In the genomic region with DNA sequence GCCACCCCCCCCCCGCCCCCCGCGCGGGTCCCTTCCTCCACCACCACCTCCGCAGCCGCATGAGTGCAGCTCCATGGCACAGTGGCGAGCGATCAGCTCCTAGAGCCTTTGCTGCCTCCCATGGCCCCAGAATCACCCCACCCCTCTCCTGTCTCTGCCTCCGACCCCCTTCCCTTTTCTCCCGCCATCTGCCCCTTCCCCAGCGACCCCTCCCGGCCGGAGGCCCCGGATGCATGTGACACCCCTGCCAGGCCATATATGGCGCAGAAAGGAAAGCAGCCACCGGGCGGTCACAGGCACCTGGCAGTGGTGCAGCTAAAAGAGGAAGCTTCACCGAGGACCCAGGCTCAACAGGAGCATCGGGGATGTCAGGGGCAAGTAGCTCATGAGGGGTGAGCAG, we compare ENCODE assay signal across 8 mouse cellular contexts. TPM values are rescaled to one million over a fixed set of nuclear protein-coding genes. Genes with fewer than 3 reads are reported as not detected.
DNase-seq lines count a peak whose midpoint lies in the region; ATAC-seq and TF ChIP-seq lines count a peak whose summit lies in the region.
"Not testable (repeated sequence)": the region's sequence is repeated elsewhere in the genome, so short reads cannot be mapped to it uniquely, and the experiment has no call there.

No protein-coding gene starts in this region.

- 0% methylated on average over 14 of the region's 19 CpGs for WGBS in hindbrain, embryonic 13.5 days
- WGBS in lung, embryonic 16.5 days: 0% methylated on average over 15 of the region's 19 CpGs

- peak overlapping the region; percentile 55 to 58; a peak in 3 of 4 replicates for H3K4me3 ChIP-seq in ES-E14 (ENCODE audit: insufficient read depth in 1 of 2, low read depth in 1 of 2, low read length in 2 of 2, poor library complexity in 1 of 2, severe bottlenecking in 1 of 2)
- H3K4me3 ChIP-seq in gastrocnemius, adult 2 months: peak overlapping the region; percentile 60
- H3K4me3 ChIP-seq in hindbrain, embryonic 13.5 days: peak overlapping the region; percentile 53
- H3K4me3 ChIP-seq in lung, embryonic 16.5 days (ENCODE audit: low read length): peak overlapping the region; percentile 43

- not testable (repeated sequence) for H3K4me1 ChIP-seq in ES-E14 (ENCODE audit: control insufficient read depth in 2 of 2, insufficient read depth in 2 of 2, low read length in 2 of 2, poor library complexity in 1 of 2); hindbrain, embryonic 13.5 days (replicated peaks); lung, embryonic 16.5 days (replicated peaks; ENCODE audit: control insufficient read depth, insufficient read depth, low read length)

- peak; percentile 49; the same call in 1 of the 2 replicates for ATAC-seq in hindbrain, embryonic 13.5 days (ENCODE audit: low FRiP score)
- ATAC-seq in lung, embryonic 16.5 days (ENCODE audit: low read depth): not testable (repeated sequence)

- intact Hi-C loops in gastrocnemius, adult 2 months (cut with DNase I): not testable (repeated sequence)

- not testable (repeated sequence) for TF ChIP-seq CTCF in gastrocnemius, adult 2 months (IDR thresholded peaks at IDR 0.05)

- not testable (repeated sequence) for DNase-seq in ES-E14 (ENCODE audit: low read depth, low spot score)
- DNase-seq in embryo, embryonic 10 days (ENCODE audit: low spot score): peak; percentile 56
- DNase-seq in gastrocnemius, adult 2 months: peak; percentile 13
- DNase-seq in layer of hippocampus, postnatal 25 days (ENCODE audit: extremely low spot score in 1 of 2, low spot score in 1 of 2): peak; percentile 5 to 6
- peak; percentile 75 for DNase-seq in retina, embryonic 14.5 days (ENCODE audit: low spot score)
- DNase-seq in thymus, postnatal 25 days: peak; percentile 47

- not testable (repeated sequence) for H3K9me3 ChIP-seq in ES-E14 (ENCODE audit: control insufficient read depth, insufficient read depth, low read depth, low read length); hindbrain, embryonic 13.5 days; lung, embryonic 16.5 days (ENCODE audit: control insufficient read depth, low read length)

- not testable (repeated sequence) for H3K27ac ChIP-seq in ES-E14 (ENCODE audit: insufficient read depth, low read depth, low read length, poor library complexity, severe bottlenecking); lung, embryonic 16.5 days (ENCODE audit: low read length)
- H3K27ac ChIP-seq in gastrocnemius, adult 2 months: peak overlapping the region; percentile 51; the same call in 1 of the 2 replicates
- peak overlapping the region; percentile 58 for H3K27ac ChIP-seq in hindbrain, embryonic 13.5 days

- H3K4me2 ChIP-seq in hindbrain, embryonic 13.5 days: peak overlapping the region; percentile 61
- peak overlapping the region; percentile 58 for H3K4me2 ChIP-seq in lung, embryonic 16.5 days (ENCODE audit: low read depth, low read length)

- peak overlapping the region; percentile 6; the same call in 1 of the 2 replicates for H3K9ac ChIP-seq in ES-E14 (ENCODE audit: insufficient read depth, low read depth, low read length, poor library complexity, severe bottlenecking)
- peak overlapping the region; percentile 78 for H3K9ac ChIP-seq in hindbrain, embryonic 13.5 days
- H3K9ac ChIP-seq in lung, embryonic 16.5 days (ENCODE audit: low read length): peak overlapping the region; percentile 38; the same call in 1 of the 2 replicates

- in situ Hi-C loops in ES-E14 (cut with MboI; ENCODE audit: low sequenced_read_pairs in 2 of 2, unreplicated experiment in 2 of 2): not testable (repeated sequence)

- not testable (repeated sequence) for H3K36me3 ChIP-seq in ES-E14 (ENCODE audit: control insufficient read depth, insufficient read depth, low read length, poor library complexity, severe bottlenecking); hindbrain, embryonic 13.5 days; lung, embryonic 16.5 days (ENCODE audit: control insufficient read depth, insufficient read depth, low read length)

- H3K27me3 ChIP-seq in hindbrain, embryonic 13.5 days; lung, embryonic 16.5 days (ENCODE audit: control insufficient read depth, insufficient read depth, low read depth, low read length): not testable (repeated sequence)

RNA-seq across cellular contexts. Expression of gene Gm3739, which starts 0.2 kb away (rescaled TPM):
- total RNA-seq in ES-E14 (2012; rRNA removed): 1.8 and 2.3 TPM in 2 replicates
- not detected for total RNA-seq in gastrocnemius, adult 2 months (2021)
- 5.4 and 5.5 TPM in 2 replicates for polyA plus RNA-seq in hindbrain, embryonic 13.5 days (2015; fragmentation: Nextera tagmentation; extraction: Ambion mirVana)
- total RNA-seq in layer of hippocampus, postnatal 25 days (2021): under 1 TPM; 0.49 to 0.52 TPM
- 0.38 and 0.55 TPM in 2 replicates for polyA plus RNA-seq in lung, embryonic 16.5 days (2015; fragmentation: Nextera tagmentation; extraction: Ambion mirVana)

RNA-seq across cellular contexts. Expression of gene Gm5797, which starts 17.1 kb away (rescaled TPM):
- not detected in 2 replicates for total RNA-seq in ES-E14 (2012; rRNA removed)
- total RNA-seq in gastrocnemius, adult 2 months (2021): not detected
- polyA plus RNA-seq in hindbrain, embryonic 13.5 days (2015; fragmentation: Nextera tagmentation; extraction: Ambion mirVana): not detected in 2 replicates
- not detected for total RNA-seq in layer of hippocampus, postnatal 25 days (2021)
- polyA plus RNA-seq in lung, embryonic 16.5 days (2015; fragmentation: Nextera tagmentation; extraction: Ambion mirVana): not detected in 2 replicates

RNA-seq across cellular contexts. Expression of gene Gm8374, which starts 49.8 kb away (rescaled TPM):
- not detected in 2 replicates for total RNA-seq in ES-E14 (2012; rRNA removed)
- total RNA-seq in gastrocnemius, adult 2 months (2021): not detected
- polyA plus RNA-seq in hindbrain, embryonic 13.5 days (2015; fragmentation: Nextera tagmentation; extraction: Ambion mirVana): not detected in 2 replicates
- not detected for total RNA-seq in layer of hippocampus, postnatal 25 days (2021)
- not detected in 2 replicates for polyA plus RNA-seq in lung, embryonic 16.5 days (2015; fragmentation: Nextera tagmentation; extraction: Ambion mirVana)

RNA-seq across cellular contexts. Expression of gene Gm3727, which starts 50.6 kb away (rescaled TPM):
- not detected in 2 replicates for total RNA-seq in ES-E14 (2012; rRNA removed)
- total RNA-seq in gastrocnemius, adult 2 months (2021): not detected
- not detected in 2 replicates for polyA plus RNA-seq in hindbrain, embryonic 13.5 days (2015; fragmentation: Nextera tagmentation; extraction: Ambion mirVana)
- not detected for total RNA-seq in layer of hippocampus, postnatal 25 days (2021)
- polyA plus RNA-seq in lung, embryonic 16.5 days (2015; fragmentation: Nextera tagmentation; extraction: Ambion mirVana): not detected in 2 replicates

Comparison
In these comparisons a context has a peak if more than half of its experiments do, and no peak if none do; other contexts are left out.
1. H3K9ac ChIP-seq: peak in every context shown above with its lines; median percentile 78 in hindbrain, embryonic 13.5 days; 38 in lung, embryonic 16.5 days; 6 in ES-E14.